Mouse (Mus musculus): ENCODE results near the gene Wscd2. TPM values are rescaled to one million over a fixed set of nuclear protein-coding genes. Genes with fewer than 3 reads are reported as not detected.

Gene Wscd2
- total and polyA plus RNA-seq, 3 experiments, result not detected

DNA sequence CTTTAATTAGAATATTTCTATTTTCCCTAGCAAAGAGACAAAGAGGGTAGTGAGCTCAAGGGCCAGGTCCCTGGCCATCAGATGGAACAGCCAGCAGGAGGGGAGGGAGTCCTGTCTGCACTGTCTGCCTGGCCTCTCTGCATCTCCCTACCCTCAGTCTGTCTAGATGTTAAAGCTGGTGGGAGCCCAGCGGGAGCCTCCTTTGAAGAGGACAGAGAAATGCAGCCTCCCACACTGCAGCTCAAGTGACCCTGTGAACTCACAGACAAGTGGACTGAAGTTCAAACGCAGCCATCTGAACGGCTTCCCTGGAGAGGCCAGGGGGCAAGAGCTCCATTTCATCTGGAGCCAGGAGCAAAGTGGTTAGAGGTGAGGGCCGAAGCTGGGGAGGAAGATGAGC is 36.8 kb upstream of the Wscd2 start:
- no peak for TF ChIP-seq USF2 (IDR thresholded peaks at IDR 0.05; ENCODE audit: borderline replicate concordance in 1 of 2, insufficient read depth in 1 of 2, low read depth in 1 of 2, low read length in 2 of 2)
- TF ChIP-seq CHD2 (IDR thresholded peaks at IDR 0.05; ENCODE audit: low read length), result no peak
- no peak for DNase-seq (ENCODE audit: low read depth, low spot score)
- Histone ChIP-seq H3K79me2 (ENCODE audit: control insufficient read depth, insufficient read depth, low read length, poor library complexity) (no peaks in the 10 kb centered on the region), H3K4me3 (ENCODE audit: control insufficient read depth in 1 of 2, insufficient read depth in 1 of 2, low read depth in 2 of 2, low read length in 2 of 2) (no peak overlapping the region), H3K9ac (ENCODE audit: control insufficient read depth, low read depth, low read length, poor library complexity, severe bottlenecking) (no peak overlapping the region), H3K27me3 (ENCODE audit: control insufficient read depth in 1 of 2, insufficient read depth in 2 of 2, low read length in 2 of 2) (no peaks in the 10 kb centered on the region), H3K27ac (ENCODE audit: control insufficient read depth, low read depth, low read length) (no peak overlapping the region), H3K36me3 (ENCODE audit: control insufficient read depth in 1 of 2, insufficient read depth in 2 of 2, low read length in 2 of 2) (no peaks in the 10 kb centered on the region), H3K9me3 (replicated peaks; ENCODE audit: insufficient read depth, low read length) (no peaks in the 10 kb centered on the region), H3K4me1 (ENCODE audit: control insufficient read depth in 1 of 2, insufficient read depth in 2 of 2, low read length in 2 of 2) (no peaks in the 10 kb centered on the region)

DNA sequence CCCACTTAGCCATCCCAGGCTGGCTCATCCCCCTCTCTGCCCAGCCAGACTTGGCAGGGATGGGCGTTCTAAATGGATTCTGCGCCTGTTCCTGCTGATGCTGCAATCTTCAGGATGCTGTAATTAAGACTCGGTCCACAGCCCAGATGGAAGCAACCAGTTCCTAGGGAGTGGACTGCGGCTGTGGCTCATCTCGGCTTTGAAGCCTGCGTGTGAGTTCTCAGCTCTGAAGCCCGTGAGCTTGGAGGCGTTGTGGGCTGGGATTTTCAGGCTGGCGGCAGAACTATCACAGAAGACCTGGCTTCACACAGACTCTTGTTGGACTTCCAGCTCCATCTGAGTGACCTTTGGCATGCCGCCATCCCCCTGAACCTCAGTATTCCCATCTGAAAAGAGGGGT is 34.1 kb upstream of the Wscd2 start:
- no peak overlapping the region for H3K4me3 ChIP-seq (ENCODE audit: control insufficient read depth in 1 of 2, insufficient read depth in 1 of 2, low read depth in 2 of 2, low read length in 2 of 2)
- H3K79me2 ChIP-seq (ENCODE audit: control insufficient read depth, insufficient read depth, low read length, poor library complexity), result no peaks in the 10 kb centered on the region
- no peaks in the 10 kb centered on the region for H3K4me1 ChIP-seq (ENCODE audit: control insufficient read depth in 1 of 2, insufficient read depth in 2 of 2, low read length in 2 of 2)
- no peak for DNase-seq (ENCODE audit: low read depth, low spot score)
- no peak overlapping the region for H3K9ac ChIP-seq (ENCODE audit: control insufficient read depth, low read depth, low read length, poor library complexity, severe bottlenecking)
- no peak overlapping the region for H3K27ac ChIP-seq (ENCODE audit: control insufficient read depth, low read depth, low read length)
- H3K36me3 ChIP-seq (ENCODE audit: control insufficient read depth in 1 of 2, insufficient read depth in 2 of 2, low read length in 2 of 2), result no peaks in the 10 kb centered on the region
- H3K27me3 ChIP-seq (ENCODE audit: control insufficient read depth in 1 of 2, insufficient read depth in 2 of 2, low read length in 2 of 2), result no peaks in the 10 kb centered on the region
- TF ChIP-seq CHD1 (IDR thresholded peaks at IDR 0.05; ENCODE audit: low read depth, low read length) (no peak), E2F4 (IDR thresholded peaks at IDR 0.05; ENCODE audit: borderline replicate concordance, low read depth, low read length) (no peak), CHD2 (IDR thresholded peaks at IDR 0.05; ENCODE audit: low read length) (no peak)
- H3K9me3 ChIP-seq (replicated peaks; ENCODE audit: insufficient read depth, low read length), result no peaks in the 10 kb centered on the region

- DNase-seq (ENCODE audit: low read depth, low spot score), result no peak
- Histone ChIP-seq H3K79me2 (ENCODE audit: control insufficient read depth, insufficient read depth, low read length, poor library complexity) (no peaks in the 10 kb centered on the region), H3K36me3 (ENCODE audit: control insufficient read depth in 1 of 2, insufficient read depth in 2 of 2, low read length in 2 of 2) (no peaks in the 10 kb centered on the region), H3K9ac (ENCODE audit: control insufficient read depth, low read depth, low read length, poor library complexity, severe bottlenecking) (no peak overlapping the region), H3K27me3 (ENCODE audit: control insufficient read depth in 1 of 2, insufficient read depth in 2 of 2, low read length in 2 of 2) (no peaks in the 10 kb centered on the region), H3K4me1 (ENCODE audit: control insufficient read depth in 1 of 2, insufficient read depth in 2 of 2, low read length in 2 of 2) (no peaks in the 10 kb centered on the region), H3K27ac (ENCODE audit: control insufficient read depth, low read depth, low read length) (no peak overlapping the region), H3K9me3 (replicated peaks; ENCODE audit: insufficient read depth, low read length) (no peaks in the 10 kb centered on the region), H3K4me3 (ENCODE audit: control insufficient read depth in 1 of 2, insufficient read depth in 1 of 2, low read depth in 2 of 2, low read length in 2 of 2) (no peak overlapping the region)
- no peak for TF ChIP-seq HCFC1 (IDR thresholded peaks at IDR 0.05; ENCODE audit: low read depth, low read length)
- TF ChIP-seq JUND (IDR thresholded peaks at IDR 0.05; ENCODE audit: low read depth, low read length), result no peak
- TF ChIP-seq POLR2AphosphoS2 (IDR thresholded peaks at IDR 0.05; ENCODE audit: low read length), result no peak
- no peak for TF ChIP-seq USF2 (IDR thresholded peaks at IDR 0.05; ENCODE audit: borderline replicate concordance in 1 of 2, insufficient read depth in 1 of 2, low read depth in 1 of 2, low read length in 2 of 2)
- TF ChIP-seq GABPA (IDR thresholded peaks at IDR 0.05; ENCODE audit: low read depth, low read length), result no peak
- no peak for TF ChIP-seq NRF1 (IDR thresholded peaks at IDR 0.05; ENCODE audit: insufficient read depth, low read depth, low read length, poor library complexity, severe bottlenecking)
- TF ChIP-seq RAD21 (IDR thresholded peaks at IDR 0.05; ENCODE audit: low read depth, low read length), result no peak
- TF ChIP-seq MAZ (IDR thresholded peaks at IDR 0.05; ENCODE audit: low read depth, low read length), result no peak
- TF ChIP-seq E2F4 (IDR thresholded peaks at IDR 0.05; ENCODE audit: borderline replicate concordance, low read depth, low read length), result no peak
- no peak for TF ChIP-seq TCF12 (IDR thresholded peaks at IDR 0.05; ENCODE audit: low read depth, low read length)
- no peak for TF ChIP-seq MYC (IDR thresholded peaks at IDR 0.05; ENCODE audit: low read depth, low read length)
Measured at GRCm38 (mm10) chr5:113456756-113457155, 33.4 kb upstream of the Wscd2 start.
